Mouse (Mus musculus) embryonic facial prominence, embryonic 15.5 days (tissue): ENCODE measurements around the gene Slfnl1. TPM values are rescaled to one million over a fixed set of nuclear protein-coding genes. Genes with fewer than 3 reads are reported as not detected.

Experiments used
- ATAC-seq: fragments of 200-750 bp; cut with Nextera tagmentation; 2 replicates; pipeline ENCODE4 v1.8.0; 2017; ENCODE audit warnings: low read depth, moderate TSS enrichment; ENCODE audit not compliant: insufficient number of reproducible peaks, low FRiP score, low TSS enrichment
- H3K27ac ChIP-seq: fragments of 300-500 bp; sonication (generic); replicated peaks from 2 replicates; pipeline ENCODE4 v1.5.1; 2015; ENCODE audit warnings: mild to moderate bottlenecking, inconsistent platforms
- H3K27me3 ChIP-seq: fragments of 300-500 bp; sonication (generic); 2 replicates; pipeline ENCODE4 v1.6.1; 2015; ENCODE audit warnings: inconsistent platforms
- H3K36me3 ChIP-seq: fragments of 300-500 bp; sonication (generic); 2 replicates; pipeline ENCODE4 v1.6.1; 2015; ENCODE audit warnings: mild to moderate bottlenecking, inconsistent platforms
- H3K4me1 ChIP-seq: fragments of 300-500 bp; sonication (generic); 2 replicates; pipeline ENCODE4 v1.6.1; 2015; ENCODE audit warnings: inconsistent platforms
- H3K4me2 ChIP-seq: fragments of 300-500 bp; sonication (generic); replicated peaks from 2 replicates; pipeline ENCODE4 v1.6.1; 2015; ENCODE audit warnings: mild to moderate bottlenecking, inconsistent platforms
- H3K4me3 ChIP-seq: fragments of 300-500 bp; sonication (generic); replicated peaks from 2 replicates; pipeline ENCODE4 v1.5.1; 2015; ENCODE audit warnings: mild to moderate bottlenecking, inconsistent platforms
- H3K9ac ChIP-seq: fragments of 300-500 bp; sonication (generic); 2 replicates; pipeline ENCODE4 v1.6.1; 2015; ENCODE audit warnings: inconsistent platforms
- H3K9me3 ChIP-seq: fragments of 300-500 bp; sonication (generic); replicated peaks from 2 replicates; pipeline ENCODE4 v1.6.1; 2016; ENCODE audit warnings: inconsistent platforms
- WGBS: fragments of 180-500 bp; shearing (Covaris S2); methylation state at CpG from one replicate; pipeline ENCODE4 v1.1.7; 2015; 5-methylcytosine and 5-hydroxymethylcytosine counted together
- polyA plus RNA-seq: library from polyadenylated mRNA; unstranded; fragments of >200 nt; fragmentation: Nextera tagmentation; extraction: Ambion mirVana; gene quantifications from 2 replicates; pipeline ENCODE4 v1.2.1, GENCODE M21; 2015

Gene Slfnl1
- polyA plus RNA-seq, 1 experiment from 2014 or later = 0.12 TPM

GRCm38 (mm10) chr4:120538664-120539063, 6.6 kb downstream of the Slfnl1 start:
- H3K27me3 ChIP-seq = no peaks in the 10 kb centered on the region
- peaks cover 49% of the 10 kb centered on the region for H3K36me3 ChIP-seq
- H3K9ac ChIP-seq = no peak overlapping the region
- H3K4me1 ChIP-seq = no peaks in the 10 kb centered on the region
- ATAC-seq = no peak
- H3K9me3 ChIP-seq = no peaks in the 10 kb centered on the region
- no peak overlapping the region for H3K4me3 ChIP-seq
- no peak overlapping the region for H3K27ac ChIP-seq
- 97% methylated on average over 10 of the region's 10 CpGs for WGBS
- no peak overlapping the region for H3K4me2 ChIP-seq

GRCm38 (mm10) chr4:120544896-120545295, 12.9 kb downstream of the Slfnl1 start:
- Histone ChIP-seq H3K9ac (no peak overlapping the region), H3K9me3 (no peaks in the 10 kb centered on the region), H3K36me3 (peaks cover 86% of the 10 kb centered on the region), H3K27ac (no peak overlapping the region), H3K4me1 (no peaks in the 10 kb centered on the region), H3K27me3 (no peaks in the 10 kb centered on the region), H3K4me2 (no peak overlapping the region), H3K4me3 (no peak overlapping the region)
- ATAC-seq = no peak
- WGBS = 95% methylated on average over 1 of the region's 1 CpGs

DNA sequence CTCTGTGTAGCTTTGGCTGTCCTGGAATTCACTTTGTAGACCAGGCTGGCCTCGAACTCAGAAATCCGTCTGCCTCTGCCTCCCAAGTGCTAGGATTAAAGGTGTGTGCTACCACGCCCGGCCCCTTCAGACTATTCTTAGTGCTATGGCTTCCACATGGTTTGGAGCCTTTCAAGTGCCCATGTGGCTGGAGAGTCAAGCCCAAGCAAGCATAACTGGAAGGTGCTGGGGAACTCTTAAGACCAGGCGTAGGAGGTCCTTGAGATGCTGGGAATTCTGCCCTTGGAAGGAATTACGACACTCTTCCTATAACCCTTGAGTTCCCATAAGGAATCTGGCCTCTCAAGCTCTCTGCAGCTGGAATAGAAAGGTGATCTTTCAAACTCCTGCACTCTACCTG, 24.6 kb downstream of the Slfnl1 start:
- peaks cover 75% of the 10 kb centered on the region for H3K36me3 ChIP-seq
- no peaks in the 10 kb centered on the region for H3K27me3 ChIP-seq
- H3K4me3 ChIP-seq = no peak overlapping the region
- WGBS = 86% methylated on average over 6 of the region's 6 CpGs
- H3K27ac ChIP-seq = no peak overlapping the region
- H3K4me2 ChIP-seq = no peak overlapping the region
- no peaks in the 10 kb centered on the region for H3K4me1 ChIP-seq
- no peak for ATAC-seq
- no peaks in the 10 kb centered on the region for H3K9me3 ChIP-seq
- no peak overlapping the region for H3K9ac ChIP-seq

GRCm38 (mm10) chr4:120565726-120566125, 33.7 kb downstream of the Slfnl1 start:
- WGBS = 76% methylated on average over 2 of the region's 2 CpGs

DNA sequence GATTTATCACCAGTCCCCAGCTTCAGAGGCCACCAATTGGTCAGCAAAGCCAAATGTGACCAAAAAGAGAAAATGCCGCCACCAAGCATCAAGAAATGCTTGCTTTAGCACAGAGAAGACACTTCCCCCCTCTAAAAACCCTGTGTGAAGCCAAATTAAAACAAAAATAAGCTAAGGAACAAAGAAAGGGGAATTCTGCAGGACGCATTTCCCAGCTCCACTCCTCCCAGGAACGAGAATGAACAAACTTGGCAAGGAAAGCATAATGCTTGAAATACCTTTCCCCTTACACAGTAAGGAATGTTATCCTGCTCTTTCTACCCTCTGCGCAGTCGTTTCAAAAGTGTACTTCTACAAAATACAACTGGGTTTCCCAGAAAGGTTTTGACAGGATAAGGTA, 36.0 kb downstream of the Slfnl1 start:
- Histone ChIP-seq H3K4me1 (peaks cover 31% of the 10 kb centered on the region), H3K9me3 (no peaks in the 10 kb centered on the region), H3K36me3 (peaks cover 19% of the 10 kb centered on the region), H3K27ac (peak overlapping the region; percentile 69), H3K4me3 (peak overlapping the region; percentile 96; the same call in 1 of the 2 replicates), H3K4me2 (peak overlapping the region; percentile 82), H3K9ac (no peak overlapping the region), H3K27me3 (no peaks in the 10 kb centered on the region)
- no peak for ATAC-seq
- WGBS = 22% methylated on average over 5 of the region's 5 CpGs

More at GRCm38 (mm10) chr4:120565726-120566125, 33.7 kb downstream of the Slfnl1 start:
- no peak overlapping the region for H3K27ac ChIP-seq
- ATAC-seq = no peak
- peaks cover 34% of the 10 kb centered on the region for H3K36me3 ChIP-seq
- peaks cover 22% of the 10 kb centered on the region for H3K4me1 ChIP-seq
- no peaks in the 10 kb centered on the region for H3K27me3 ChIP-seq
- H3K4me3 ChIP-seq = no peak overlapping the region
- no peaks in the 10 kb centered on the region for H3K9me3 ChIP-seq
- H3K9ac ChIP-seq = no peak overlapping the region
- no peak overlapping the region for H3K4me2 ChIP-seq

- Histone ChIP-seq H3K27ac (peak overlapping the region; percentile 28; the same call in 1 of the 2 replicates), H3K4me3 (peak overlapping the region; percentile 96), H3K9ac (peak overlapping the region; percentile 47; the same call in 1 of the 2 replicates), H3K4me2 (peak overlapping the region; percentile 82), H3K36me3 (peaks cover 13% of the 10 kb centered on the region), H3K4me1 (peaks cover 31% of the 10 kb centered on the region), H3K9me3 (no peaks in the 10 kb centered on the region), H3K27me3 (no peaks in the 10 kb centered on the region)
- no peak for ATAC-seq
- WGBS = 5% methylated on average over 4 of the region's 4 CpGs
Observed at GRCm38 (mm10) chr4:120569025-120569424, 37.0 kb downstream of the Slfnl1 start.

DNA sequence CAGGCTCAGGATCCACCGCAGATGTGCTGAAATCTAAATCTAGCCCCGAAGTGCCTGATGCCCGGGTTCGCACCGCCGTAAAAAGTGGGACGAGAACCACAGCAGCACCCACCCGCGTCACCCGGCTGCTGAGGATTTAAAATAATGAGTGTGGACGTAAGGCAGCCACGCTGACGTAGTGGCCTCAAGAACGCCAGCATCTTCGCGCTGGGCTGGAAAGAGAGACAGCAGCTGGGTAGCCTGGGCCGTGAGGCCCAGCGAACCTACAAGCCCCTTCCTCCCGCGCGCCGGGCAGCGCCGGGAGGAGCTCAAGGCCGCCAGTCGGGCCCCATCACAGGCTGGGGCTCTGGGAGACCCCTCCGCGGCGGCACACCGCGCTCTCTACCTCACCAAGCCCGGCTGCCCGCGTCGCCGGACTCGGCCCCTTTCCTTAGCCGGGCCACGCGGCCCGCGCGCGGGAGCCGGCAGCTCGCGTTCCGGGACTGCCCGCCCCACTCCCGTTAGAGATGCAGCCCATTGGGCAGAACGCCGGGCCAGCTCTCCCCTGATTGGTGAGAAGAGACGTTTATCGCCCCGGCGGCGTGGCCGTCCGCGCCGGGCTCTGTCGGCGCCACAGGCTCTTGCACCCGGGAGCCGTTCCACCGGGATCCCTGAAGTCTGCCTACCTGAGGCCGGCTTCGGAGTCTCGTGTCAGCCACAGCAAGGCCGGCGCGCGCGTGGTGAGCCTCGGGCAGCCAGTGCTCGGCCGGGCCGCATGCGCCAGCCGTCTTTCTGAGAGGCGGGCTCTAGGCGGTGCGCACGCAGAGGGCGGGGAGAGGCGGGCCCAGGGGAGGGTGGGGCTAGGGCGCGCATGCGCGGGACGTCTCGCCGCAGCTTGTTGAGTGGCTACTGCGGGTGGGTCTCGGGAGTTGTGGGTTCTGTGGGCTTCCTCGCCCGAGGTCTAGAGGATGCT, 37.7 kb downstream of the Slfnl1 start, which contains the start of gene Ctps:
TSS of gene Ctps (minus strand) at position 791 of the 952 bp plus-strand sequence.
- Histone ChIP-seq H3K27ac (peak within 1 kb of the TSS; percentile 95), H3K9ac (peak within 1 kb of the TSS; percentile 81), H3K4me1 (peaks cover 31% of the 10 kb centered on the region), H3K4me3 (peak within 1 kb of the TSS; percentile 96), H3K4me2 (peak within 1 kb of the TSS; percentile 82), H3K9me3 (no peaks in the 10 kb centered on the region), H3K36me3 (peaks cover 5% of the 10 kb centered on the region; the same call in 1 of the 2 replicates), H3K27me3 (no peaks in the 10 kb centered on the region)
- under 1% methylated on average over 93 of the region's 97 CpGs for WGBS
- peak; percentile 97 for ATAC-seq

DNA sequence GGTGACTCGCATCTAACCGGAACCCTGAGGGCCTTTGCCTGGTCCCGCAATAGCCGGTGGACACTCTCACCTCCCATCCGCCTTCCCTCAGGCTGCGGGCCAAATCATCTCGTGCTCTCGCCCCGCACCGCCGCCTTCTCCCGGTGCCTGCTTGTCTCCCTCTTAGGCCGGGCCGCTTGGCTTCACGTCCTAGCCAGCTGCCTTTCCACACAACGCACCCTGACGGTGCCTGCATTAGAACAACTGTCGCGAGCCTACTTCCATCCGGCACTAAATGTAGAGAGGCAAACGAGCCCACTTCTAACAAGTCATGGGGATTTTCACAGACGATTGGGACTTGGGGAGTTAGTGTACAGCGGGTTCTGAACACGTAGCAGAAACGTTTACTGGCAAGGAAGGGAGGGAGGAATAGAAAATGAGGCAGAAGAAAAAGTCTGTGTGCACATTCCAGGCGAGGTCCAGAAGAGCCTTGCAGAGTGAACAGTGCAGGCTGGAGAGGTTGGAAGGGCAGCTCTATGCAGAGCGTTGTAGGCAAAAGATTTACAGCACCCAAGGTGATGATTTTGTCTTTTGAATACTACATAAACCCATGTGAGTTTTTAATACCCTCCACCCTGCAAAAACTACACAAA, 38.5 kb downstream of the Slfnl1 start:
- Histone ChIP-seq H3K4me2 (peak overlapping the region; percentile 82), H3K36me3 (no peaks in the 10 kb centered on the region), H3K27ac (peak overlapping the region; percentile 95), H3K9ac (peak overlapping the region; percentile 81), H3K4me3 (peak overlapping the region; percentile 96), H3K27me3 (no peaks in the 10 kb centered on the region), H3K9me3 (no peaks in the 10 kb centered on the region), H3K4me1 (peaks cover 31% of the 10 kb centered on the region)
- WGBS = 2% methylated on average over 27 of the region's 27 CpGs
- peak; percentile 37 for ATAC-seq

DNA sequence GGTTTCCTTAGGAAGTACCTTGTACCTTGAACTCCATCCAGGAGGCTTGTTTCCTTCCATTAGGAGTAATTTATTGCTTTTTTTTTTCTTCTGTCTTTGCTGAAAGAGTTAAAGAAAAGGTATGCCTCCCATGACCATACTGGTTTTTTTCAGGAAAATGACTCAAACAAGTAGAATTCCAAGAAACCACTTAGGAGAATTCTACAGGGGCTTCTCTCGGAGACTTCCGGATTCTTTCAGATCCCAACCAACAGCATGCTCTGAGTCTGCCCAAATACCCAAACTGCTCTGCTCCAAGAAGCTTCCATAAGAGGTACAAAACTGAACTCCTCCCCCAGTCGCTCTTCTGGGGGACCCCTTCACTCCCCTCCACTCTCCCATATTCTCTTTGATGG, 39.0 kb downstream of the Slfnl1 start:
- WGBS = 48% methylated on average over 3 of the region's 3 CpGs
- peak overlapping the region; percentile 95 for H3K27ac ChIP-seq
- H3K9me3 ChIP-seq = no peaks in the 10 kb centered on the region
- peak overlapping the region; percentile 82 for H3K4me2 ChIP-seq
- no peak overlapping the region; the same call in 1 of the 2 replicates for H3K9ac ChIP-seq
- no peaks in the 10 kb centered on the region for H3K36me3 ChIP-seq
- ATAC-seq = no peak
- peak overlapping the region; percentile 96 for H3K4me3 ChIP-seq
- no peaks in the 10 kb centered on the region for H3K27me3 ChIP-seq
- peaks cover 31% of the 10 kb centered on the region for H3K4me1 ChIP-seq

DNA sequence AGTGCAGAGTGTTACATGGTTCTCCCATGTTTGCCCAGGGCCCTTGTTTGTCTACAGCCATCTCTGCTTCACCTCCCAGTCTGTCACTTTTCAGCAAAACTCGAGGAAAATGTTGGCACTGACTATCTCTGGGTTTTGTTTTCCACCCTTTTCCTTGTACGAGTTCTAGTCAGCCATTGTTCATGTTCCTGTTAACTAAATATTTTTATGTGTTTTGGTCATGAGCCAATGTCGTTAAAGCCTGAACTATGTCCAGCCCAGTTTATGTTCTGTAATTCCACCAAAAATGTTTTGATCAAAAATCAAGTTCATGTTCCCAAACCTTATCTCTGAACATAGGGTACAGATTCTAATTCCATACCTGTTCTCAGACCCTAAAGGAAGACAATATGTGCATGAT, 39.7 kb downstream of the Slfnl1 start:
- Histone ChIP-seq H3K4me2 (no peak overlapping the region), H3K9me3 (no peaks in the 10 kb centered on the region), H3K9ac (no peak overlapping the region), H3K36me3 (no peaks in the 10 kb centered on the region), H3K27ac (peak overlapping the region; percentile 95; the same call in 1 of the 2 replicates), H3K4me1 (peaks cover 31% of the 10 kb centered on the region), H3K4me3 (no peak overlapping the region), H3K27me3 (no peaks in the 10 kb centered on the region)
- ATAC-seq = no peak
- WGBS = 69% methylated on average over 3 of the region's 3 CpGs

- no peaks in the 10 kb centered on the region for H3K27me3 ChIP-seq
- WGBS = 75% methylated on average over 5 of the region's 5 CpGs
Observed at GRCm38 (mm10) chr4:120580894-120581293, 48.9 kb downstream of the Slfnl1 start.

More at GRCm38 (mm10) chr4:120580894-120581293, 48.9 kb downstream of the Slfnl1 start:
- no peak for ATAC-seq
- no peak overlapping the region for H3K27ac ChIP-seq
- no peak overlapping the region for H3K4me3 ChIP-seq
- H3K4me2 ChIP-seq = no peak overlapping the region
- H3K9ac ChIP-seq = no peak overlapping the region
- no peaks in the 10 kb centered on the region for H3K36me3 ChIP-seq
- no peaks in the 10 kb centered on the region for H3K4me1 ChIP-seq
- no peaks in the 10 kb centered on the region for H3K9me3 ChIP-seq
